Mouse (Mus musculus) stomach, embryonic 15.5 days (tissue): Measurements from ENCODE around the gene Prl2c3. TPM values are rescaled to one million over a fixed set of nuclear protein-coding genes. Genes with fewer than 3 reads are reported as not detected.

Experiments used
- polyA plus RNA-seq: library from polyadenylated mRNA; unstranded; fragments of >200 nt; fragmentation: Nextera tagmentation; extraction: Ambion mirVana; gene quantifications from 2 replicates; pipeline ENCODE4 v1.2.1, GENCODE M21; 2015

Prl2c3 gene
- polyA plus RNA-seq, 1 experiment from 2014 or later, result not detected

Other genes with a start within 250 kb of the Prl2c3 start
- 17.9 and 24.6 TPM in 2 replicates for gene Ero1lb, start 234.2 kb downstream of the Prl2c3 start, polyA plus RNA-seq
- gene Prl2c2, start 205.3 kb upstream of the Prl2c3 start, polyA plus RNA-seq, result 0.63 and 0.74 TPM in 2 replicates